Mouse (Mus musculus): ENCODE data around the gene Ptpn7. TPM values are rescaled to one million over a fixed set of nuclear protein-coding genes. Genes with fewer than 3 reads are reported as not detected.
"Not testable (repeated sequence)": the region's sequence is repeated elsewhere in the genome, so short reads cannot be mapped to it uniquely, and the experiment has no call there.

Ptpn7 gene
- polyA plus RNA-seq, 1 experiment from 2014 or later = 16.0 TPM

DNA sequence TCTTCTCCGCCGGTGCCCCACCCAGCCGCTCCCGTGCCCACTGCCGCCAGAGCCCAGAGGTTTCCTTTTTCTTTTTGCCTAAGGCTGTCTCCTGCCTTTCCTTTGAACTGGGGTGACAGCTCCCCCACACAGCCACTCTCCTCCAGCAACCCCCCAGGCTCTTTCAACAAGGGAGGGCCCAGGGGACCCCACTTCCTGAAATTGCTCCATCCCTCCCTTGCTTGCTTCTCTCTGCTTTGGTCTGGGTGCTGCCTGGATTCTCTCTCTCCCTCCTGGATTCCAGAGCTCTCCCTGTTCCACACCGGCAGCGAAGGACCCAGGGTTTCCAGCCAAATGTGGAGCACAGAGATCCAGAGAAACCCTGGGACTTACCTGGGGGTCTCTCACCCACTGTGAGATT is 32.1 kb upstream of the Ptpn7 start:
- ATAC-seq (ENCODE audit: low read depth) (no peak), DNase-seq (no peak)
- no peaks in the 10 kb centered on the region for H3K36me3 ChIP-seq
- H3K27ac ChIP-seq = no peak overlapping the region
- H3K27me3 ChIP-seq = peaks cover 68% of the 10 kb centered on the region
- H3K9me3 ChIP-seq (replicated peaks) = no peaks in the 10 kb centered on the region
- no peak overlapping the region for H3K9ac ChIP-seq
- H3K4me1 ChIP-seq (replicated peaks) = peaks cover 12% of the 10 kb centered on the region
- H3K4me2 ChIP-seq = no peak overlapping the region
- H3K4me3 ChIP-seq (replicated peaks) = no peak overlapping the region
- WGBS (ENCODE audit: insufficient replicate concordance) = 38% methylated on average over 7 of the region's 7 CpGs

DNA sequence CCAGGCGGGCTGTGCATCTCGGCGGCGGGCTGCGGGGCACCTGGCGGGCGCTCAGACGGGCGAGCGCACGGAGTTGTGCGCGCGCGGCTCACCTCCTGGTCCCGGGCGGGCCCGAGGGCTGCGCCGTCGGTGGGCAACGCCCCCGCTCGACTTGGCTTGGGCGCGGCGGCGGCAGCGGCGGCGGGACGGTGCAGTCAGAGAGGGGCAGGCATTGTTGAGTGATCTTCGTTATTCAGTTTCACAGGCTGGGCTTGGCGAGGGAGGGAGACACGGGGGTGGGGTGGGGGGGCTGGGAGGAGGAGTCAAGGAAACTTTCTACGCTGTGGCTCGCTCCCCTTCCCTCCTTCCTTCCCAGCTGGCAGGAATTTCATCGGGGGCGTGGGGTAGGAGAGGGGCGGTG is 27.4 kb upstream of the Ptpn7 start, which contains the start of gene Lgr6:
Lgr6 (minus strand) TSS at position 153 of the 400 bp plus-strand sequence.
- peak within 1 kb of the TSS; percentile 48 for H3K4me2 ChIP-seq
- peaks cover 77% of the 10 kb centered on the region for H3K27me3 ChIP-seq
- 0% methylated on average over 39 of the region's 40 CpGs for WGBS (ENCODE audit: insufficient replicate concordance)
- ATAC-seq (ENCODE audit: low read depth) (no peak), DNase-seq (no peak)
- no peaks in the 10 kb centered on the region for H3K36me3 ChIP-seq
- peak within 1 kb of the TSS; percentile 35 for H3K4me3 ChIP-seq (replicated peaks)
- H3K27ac ChIP-seq = no peak within 1 kb of the TSS
- H3K9me3 ChIP-seq (replicated peaks) = no peaks in the 10 kb centered on the region
- H3K4me1 ChIP-seq (replicated peaks) = peaks cover 8% of the 10 kb centered on the region; the same call in 1 of the 2 replicates
- no peak within 1 kb of the TSS for H3K9ac ChIP-seq

DNA sequence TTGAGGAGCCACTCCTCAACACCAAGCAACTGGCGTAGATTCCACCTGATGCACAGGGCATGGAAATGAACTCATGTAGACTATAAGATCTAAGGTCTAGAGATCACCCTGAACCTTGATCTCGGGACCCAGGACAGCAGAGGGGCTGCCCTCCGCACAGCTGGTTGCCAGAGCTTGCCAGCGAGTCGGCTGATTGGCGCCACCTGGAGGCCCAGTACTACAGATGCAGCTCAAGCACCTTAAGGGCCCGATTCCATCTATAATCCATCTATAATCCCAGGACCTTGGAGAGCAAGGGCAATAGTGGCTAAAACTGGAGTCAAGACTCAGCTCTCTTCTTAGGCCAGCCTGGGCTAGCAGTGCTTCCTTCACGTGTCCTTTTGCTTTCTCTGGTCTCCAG is 26.5 kb upstream of the Ptpn7 start:
- no peaks in the 10 kb centered on the region for H3K36me3 ChIP-seq
- ATAC-seq (ENCODE audit: low read depth) = no peak
- H3K4me3 ChIP-seq (replicated peaks) = no peak overlapping the region
- no peaks in the 10 kb centered on the region for H3K9me3 ChIP-seq (replicated peaks)
- H3K27me3 ChIP-seq = peaks cover 68% of the 10 kb centered on the region
- no peak overlapping the region for H3K9ac ChIP-seq
- H3K4me1 ChIP-seq (replicated peaks) = peaks cover 8% of the 10 kb centered on the region; the same call in 1 of the 2 replicates
- H3K27ac ChIP-seq = no peak overlapping the region
- 2% methylated on average over 8 of the region's 8 CpGs for WGBS (ENCODE audit: insufficient replicate concordance)
- H3K4me2 ChIP-seq = no peak overlapping the region
- DNase-seq = peak; percentile 26

DNA sequence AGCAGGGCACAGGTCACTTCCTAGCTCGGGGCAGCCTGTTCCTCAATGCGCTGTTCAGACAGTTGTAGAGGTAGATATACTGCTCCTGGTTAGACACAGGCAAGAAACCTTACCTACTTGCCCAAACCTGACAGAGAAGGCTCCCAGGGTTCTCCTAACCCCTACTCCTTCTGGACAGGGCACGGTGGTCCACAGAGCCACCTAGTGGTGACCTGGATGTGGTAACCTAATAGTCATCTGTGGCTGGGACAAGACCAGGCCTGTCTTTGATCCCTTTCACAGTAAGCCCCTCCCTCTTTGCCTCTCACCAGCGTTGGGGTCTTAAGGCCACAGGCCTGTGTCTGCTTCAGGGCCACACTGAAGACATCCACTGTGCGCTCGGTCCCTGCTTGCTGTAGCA is 23.9 kb upstream of the Ptpn7 start:
- no peak overlapping the region for H3K9ac ChIP-seq
- H3K27ac ChIP-seq = no peak overlapping the region
- H3K4me2 ChIP-seq = no peak overlapping the region
- H3K4me3 ChIP-seq (replicated peaks) = no peak overlapping the region
- no peak for ATAC-seq (ENCODE audit: low read depth)
- no peaks in the 10 kb centered on the region for H3K36me3 ChIP-seq
- DNase-seq = no peak
- H3K9me3 ChIP-seq (replicated peaks) = no peaks in the 10 kb centered on the region
- WGBS (ENCODE audit: insufficient replicate concordance) = 33% methylated on average over 6 of the region's 6 CpGs
- peaks cover 12% of the 10 kb centered on the region for H3K4me1 ChIP-seq (replicated peaks)
- peaks cover 44% of the 10 kb centered on the region for H3K27me3 ChIP-seq

DNA sequence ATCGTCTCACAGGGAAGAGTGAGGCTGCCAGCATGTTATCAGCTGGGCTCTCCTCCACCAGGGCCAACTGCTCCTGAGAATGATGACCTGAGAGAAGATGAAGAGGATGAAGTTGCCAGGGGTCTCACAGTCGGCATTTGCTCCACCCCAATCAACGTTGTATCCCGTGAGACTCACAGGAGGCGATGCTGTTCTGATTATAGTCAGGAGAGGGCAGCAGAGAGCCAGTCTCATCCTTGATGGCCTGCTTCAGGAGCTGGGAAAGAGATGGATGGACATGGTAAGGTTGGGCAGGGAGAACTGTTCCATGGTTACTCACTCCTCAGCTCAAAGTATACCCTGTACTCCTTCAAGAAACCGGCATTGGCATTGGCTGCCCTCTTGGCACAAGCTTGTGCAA is 22.4 kb upstream of the Ptpn7 start:
- no peak for ATAC-seq (ENCODE audit: low read depth)
- Histone ChIP-seq H3K4me1 (replicated peaks) (peaks cover 7% of the 10 kb centered on the region), H3K4me3 (replicated peaks) (no peak overlapping the region), H3K9ac (no peak overlapping the region), H3K27me3 (peaks cover 29% of the 10 kb centered on the region), H3K27ac (no peak overlapping the region), H3K4me2 (no peak overlapping the region), H3K36me3 (no peaks in the 10 kb centered on the region), H3K9me3 (replicated peaks) (no peaks in the 10 kb centered on the region)
- WGBS (ENCODE audit: insufficient replicate concordance) = 11% methylated on average over 6 of the region's 6 CpGs
- DNase-seq = peak; percentile 31

DNA sequence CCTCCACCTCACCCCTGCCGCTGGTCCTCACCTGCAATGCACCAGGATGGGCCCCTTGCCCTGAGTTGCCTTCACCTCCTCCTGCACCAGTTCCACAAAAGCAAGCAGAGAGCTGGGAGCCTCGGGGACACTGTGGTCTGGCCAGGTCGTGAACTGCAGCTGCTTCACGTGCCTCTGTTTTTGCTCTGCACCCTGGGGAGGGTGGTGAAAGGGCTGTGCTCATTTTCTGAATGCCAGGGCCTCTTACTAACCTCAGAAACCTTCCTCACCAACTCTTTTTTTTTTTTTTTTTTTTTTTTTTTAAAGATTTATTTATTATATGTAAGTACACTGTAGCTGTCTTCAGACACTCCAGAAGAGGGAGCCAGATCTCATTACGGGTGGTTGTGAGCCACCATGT is 21.2 kb upstream of the Ptpn7 start:
- ATAC-seq (ENCODE audit: low read depth) = not testable (repeated sequence)
- 54% methylated on average over 5 of the region's 5 CpGs for WGBS (ENCODE audit: insufficient replicate concordance)

DNA sequence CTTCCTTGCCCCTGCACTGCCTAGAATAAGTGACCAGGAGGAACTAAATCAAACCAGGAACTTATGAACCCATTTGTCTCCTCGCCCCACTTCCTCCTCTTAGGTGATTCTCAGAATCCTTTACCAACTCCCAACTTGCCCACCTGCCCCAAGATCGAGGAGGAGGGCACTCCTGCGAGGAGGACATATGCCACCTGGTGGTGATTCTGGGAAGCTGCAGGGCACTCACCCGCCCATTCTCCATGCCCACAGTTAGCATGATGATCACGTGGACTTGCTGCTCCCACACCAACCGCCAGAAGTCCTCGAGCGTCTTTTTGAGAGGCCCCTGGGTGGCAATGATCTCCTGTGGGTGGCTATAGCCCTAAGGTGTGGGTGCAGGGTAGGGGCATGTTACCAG is 19.8 kb upstream of the Ptpn7 start:
- WGBS (ENCODE audit: insufficient replicate concordance) = under 1% methylated on average over 8 of the region's 8 CpGs
- Histone ChIP-seq H3K9me3 (replicated peaks) (no peaks in the 10 kb centered on the region), H3K36me3 (no peaks in the 10 kb centered on the region), H3K4me3 (replicated peaks) (no peak overlapping the region), H3K4me2 (no peak overlapping the region), H3K27ac (no peak overlapping the region), H3K27me3 (peaks cover 3% of the 10 kb centered on the region; the same call in 1 of the 2 replicates), H3K9ac (no peak overlapping the region), H3K4me1 (replicated peaks) (peaks cover 3% of the 10 kb centered on the region)
- ATAC-seq (ENCODE audit: low read depth) (no peak), DNase-seq (peak; percentile 38)

More for the DNA sequence above, 21.2 kb upstream of the Ptpn7 start:
- H3K9ac ChIP-seq; H3K36me3 ChIP-seq; H3K4me2 ChIP-seq; H3K9me3 ChIP-seq (replicated peaks); H3K27ac ChIP-seq; DNase-seq; H3K4me3 ChIP-seq (replicated peaks); H3K4me1 ChIP-seq (replicated peaks): not testable (repeated sequence)
- H3K27me3 ChIP-seq = peaks cover 17% of the 10 kb centered on the region

DNA sequence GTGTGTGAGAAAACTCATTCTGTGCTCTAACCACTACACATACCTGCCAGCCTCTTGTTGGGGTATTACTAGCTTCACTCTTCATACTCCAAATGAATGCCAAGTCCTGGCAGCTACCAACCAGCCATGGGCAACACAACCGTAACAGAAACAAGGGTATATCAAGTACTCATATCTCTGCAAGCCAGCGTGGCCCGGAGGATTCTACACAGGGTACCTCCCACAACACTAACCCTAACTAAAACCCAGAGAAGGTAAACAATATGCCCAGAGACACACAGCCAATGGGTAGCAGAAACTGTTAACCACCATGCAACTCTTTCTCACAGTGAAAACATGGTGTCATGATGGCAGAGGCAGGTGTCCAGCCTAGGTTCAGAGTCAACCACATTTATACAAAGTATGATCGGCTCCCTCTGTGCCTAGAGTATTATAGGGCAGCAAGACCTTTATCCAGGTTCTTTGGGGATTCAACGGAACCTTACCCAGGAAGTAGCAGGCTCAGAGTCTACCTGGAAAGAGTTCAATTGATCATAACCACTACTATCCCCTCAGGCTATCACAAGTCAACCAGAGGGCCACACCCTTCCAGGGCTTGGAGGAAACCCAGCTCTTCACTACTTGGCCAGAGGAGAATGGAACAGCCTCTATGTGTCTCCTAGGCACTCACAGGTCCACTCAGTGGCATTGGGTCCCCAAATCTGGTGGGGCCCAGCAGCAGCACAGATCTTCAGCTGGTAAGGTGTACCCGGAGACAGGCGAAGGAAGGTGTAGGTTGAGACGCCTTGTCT is 7.7 kb upstream of the Ptpn7 start:
- DNase-seq = no peak
- 71% methylated on average over 8 of the region's 8 CpGs for WGBS (ENCODE audit: insufficient replicate concordance)
- H3K9me3 ChIP-seq (replicated peaks) = no peaks in the 10 kb centered on the region

DNA sequence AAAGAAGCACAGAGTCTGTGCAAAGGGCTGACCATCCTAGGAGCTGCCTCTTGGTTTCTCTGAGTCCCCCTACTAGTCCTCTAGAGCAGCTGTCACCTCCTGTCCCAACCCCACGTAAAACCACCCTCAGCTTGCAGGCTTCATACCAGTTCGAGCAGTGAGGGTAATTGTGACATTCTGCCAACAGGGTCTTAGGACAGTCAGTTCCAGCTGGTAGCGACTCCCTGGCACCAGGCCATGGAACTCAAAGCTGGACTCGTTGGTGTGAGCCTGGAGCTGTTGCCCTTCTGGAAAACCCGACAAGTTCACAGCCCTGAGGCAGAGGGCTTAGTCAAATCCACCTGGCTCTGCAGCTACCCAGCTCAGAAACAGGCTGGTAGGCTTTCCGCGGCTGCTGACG is 6.5 kb upstream of the Ptpn7 start:
- ATAC-seq (ENCODE audit: low read depth) (no peak), DNase-seq (no peak)
- Histone ChIP-seq H3K4me3 (replicated peaks) (no peak overlapping the region), H3K9me3 (replicated peaks) (no peaks in the 10 kb centered on the region), H3K9ac (no peak overlapping the region), H3K4me2 (no peak overlapping the region), H3K27me3 (peaks cover 9% of the 10 kb centered on the region; the same call in 1 of the 2 replicates), H3K36me3 (no peaks in the 10 kb centered on the region), H3K27ac (no peak overlapping the region), H3K4me1 (replicated peaks) (peaks cover 23% of the 10 kb centered on the region)
- WGBS (ENCODE audit: insufficient replicate concordance) = 71% methylated on average over 8 of the region's 8 CpGs

More for the DNA sequence above, 7.7 kb upstream of the Ptpn7 start:
- Histone ChIP-seq H3K27ac (no peak overlapping the region), H3K4me2 (no peak overlapping the region), H3K9ac (no peak overlapping the region), H3K27me3 (peaks cover 9% of the 10 kb centered on the region; the same call in 1 of the 2 replicates), H3K36me3 (no peaks in the 10 kb centered on the region), H3K4me1 (replicated peaks) (peaks cover 15% of the 10 kb centered on the region), H3K4me3 (replicated peaks) (no peak overlapping the region)
- no peak for ATAC-seq (ENCODE audit: low read depth)

DNA sequence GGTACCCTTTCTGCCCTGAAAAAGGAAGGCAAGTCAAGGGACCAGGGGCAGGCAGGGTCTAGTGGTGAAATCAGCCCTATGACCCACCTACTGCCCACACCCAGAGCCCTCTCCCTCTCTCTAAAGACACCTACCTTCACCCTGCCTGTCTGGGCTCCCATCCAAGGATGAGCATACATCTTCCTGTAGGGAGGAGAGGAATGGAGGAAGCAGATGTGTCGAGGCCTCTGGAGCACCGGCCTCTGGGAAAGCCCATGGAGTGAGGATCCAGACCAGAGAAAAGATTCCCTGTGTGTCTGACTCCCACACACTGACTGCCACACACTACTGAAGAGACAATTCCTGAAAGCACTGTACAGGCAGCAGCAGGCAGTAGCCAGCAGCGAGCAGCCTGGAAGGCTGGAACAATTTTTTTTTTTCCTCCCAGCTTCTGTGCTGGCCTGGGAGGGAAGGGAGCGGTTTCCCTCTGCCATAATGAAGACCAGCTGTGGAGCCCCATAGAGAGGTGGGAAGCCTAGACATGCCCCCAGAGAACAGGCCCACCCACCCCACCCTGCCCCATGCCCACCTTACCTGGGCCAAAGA is 6.0 kb upstream of the Ptpn7 start:
- no peak for DNase-seq
- H3K27me3 ChIP-seq = peaks cover 9% of the 10 kb centered on the region; the same call in 1 of the 2 replicates
- H3K36me3 ChIP-seq = no peaks in the 10 kb centered on the region
- H3K4me2 ChIP-seq = no peak overlapping the region
- no peak for ATAC-seq (ENCODE audit: low read depth)
- no peak overlapping the region for H3K4me3 ChIP-seq (replicated peaks)
- 69% methylated on average over 4 of the region's 4 CpGs for WGBS (ENCODE audit: insufficient replicate concordance)
- H3K9me3 ChIP-seq (replicated peaks) = no peaks in the 10 kb centered on the region
- H3K27ac ChIP-seq = no peak overlapping the region
- H3K4me1 ChIP-seq (replicated peaks) = peaks cover 28% of the 10 kb centered on the region
- H3K9ac ChIP-seq = no peak overlapping the region

DNA sequence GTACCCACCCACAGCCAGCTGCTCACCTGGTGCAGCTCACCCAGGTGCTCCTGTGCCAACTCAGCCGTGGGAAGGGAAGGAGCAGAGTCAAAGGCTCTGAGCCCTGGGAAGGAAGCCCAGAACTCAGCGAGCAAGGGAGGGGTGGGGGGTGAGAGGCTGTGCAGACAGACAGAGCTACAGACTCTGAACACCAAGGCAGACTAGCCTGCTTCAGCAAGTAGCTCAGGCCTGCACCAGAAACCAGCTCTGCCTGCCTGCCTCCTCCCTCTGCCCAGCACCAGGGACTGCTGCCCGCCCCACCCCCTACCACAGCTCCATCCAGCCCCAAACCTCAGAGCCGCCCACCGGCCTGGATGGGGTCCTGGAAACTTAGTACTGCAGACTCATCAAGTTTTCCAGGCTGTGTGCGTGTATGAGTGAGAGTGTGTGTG is 4.5 kb upstream of the Ptpn7 start:
- ATAC-seq (ENCODE audit: low read depth) = no peak
- Histone ChIP-seq H3K9ac (no peak overlapping the region), H3K36me3 (no peaks in the 10 kb centered on the region), H3K4me1 (replicated peaks) (peaks cover 43% of the 10 kb centered on the region), H3K9me3 (replicated peaks) (no peaks in the 10 kb centered on the region), H3K4me3 (replicated peaks) (no peak overlapping the region), H3K27ac (no peak overlapping the region), H3K4me2 (no peak overlapping the region), H3K27me3 (peaks cover 9% of the 10 kb centered on the region; the same call in 1 of the 2 replicates)
- DNase-seq = no peak
- 40% methylated on average over 6 of the region's 6 CpGs for WGBS (ENCODE audit: insufficient replicate concordance)
